Mouse (Mus musculus): ENCODE measurements around the gene Ihh. TPM values are rescaled to one million over a fixed set of nuclear protein-coding genes. Genes with fewer than 3 reads are reported as not detected.

Ihh gene
- polyA plus RNA-seq, 1 experiment from 2014 or later: 0.16 TPM

DNA sequence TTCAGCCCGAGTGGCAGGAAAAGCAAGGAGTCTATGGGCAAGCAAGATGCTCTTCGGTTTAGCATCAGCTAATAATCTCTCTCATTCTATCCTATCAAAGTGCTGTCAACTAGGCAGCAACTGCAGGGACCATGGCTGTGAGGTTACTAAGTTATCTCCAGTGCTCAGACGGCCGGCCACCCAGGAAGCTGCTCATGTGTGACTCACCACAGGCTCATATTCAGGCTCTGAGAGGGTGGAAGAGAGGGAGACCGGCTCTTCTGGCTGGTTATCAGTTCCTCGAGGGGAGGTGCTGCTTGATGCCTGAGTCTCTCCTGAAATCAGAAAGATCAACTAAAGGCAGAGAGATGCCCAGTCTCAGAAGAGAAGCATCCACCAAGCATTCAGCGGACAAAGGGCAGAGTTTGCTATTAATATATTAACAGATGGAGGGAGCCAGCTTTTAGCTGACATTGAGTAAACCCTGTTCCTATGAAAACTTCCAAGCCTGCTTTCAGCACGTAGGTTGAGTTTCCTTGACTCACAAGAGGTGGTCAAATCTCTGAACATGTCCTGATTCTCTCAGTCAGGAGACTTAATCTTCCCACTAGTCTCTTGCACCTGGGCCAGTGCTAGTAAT, 16.6 kb upstream of the Ihh start:
- no peaks in the 10 kb centered on the region for H3K36me3 ChIP-seq (ENCODE audit: control insufficient read depth, insufficient read depth, low read length)
- H3K4me3 ChIP-seq (replicated peaks; ENCODE audit: low read depth, low read length): no peak overlapping the region
- no peak for DNase-seq
- no peaks in the 10 kb centered on the region for H3K9me3 ChIP-seq (ENCODE audit: control insufficient read depth, low read length)
- no peaks in the 10 kb centered on the region for H3K27me3 ChIP-seq (ENCODE audit: control insufficient read depth, insufficient read depth, low read length)
- H3K4me1 ChIP-seq (ENCODE audit: control insufficient read depth, insufficient read depth, low read length): peaks cover 5% of the 10 kb centered on the region; the same call in 1 of the 2 replicates
- 81% methylated on average over 8 of the region's 8 CpGs for WGBS
- no peak overlapping the region for H3K9ac ChIP-seq (replicated peaks; ENCODE audit: low read length)
- ATAC-seq (ENCODE audit: low FRiP score, low TSS enrichment): no peak
- no peak overlapping the region for H3K27ac ChIP-seq (replicated peaks; ENCODE audit: low read depth, low read length)
- H3K4me2 ChIP-seq (ENCODE audit: low read length): no peak overlapping the region

DNA sequence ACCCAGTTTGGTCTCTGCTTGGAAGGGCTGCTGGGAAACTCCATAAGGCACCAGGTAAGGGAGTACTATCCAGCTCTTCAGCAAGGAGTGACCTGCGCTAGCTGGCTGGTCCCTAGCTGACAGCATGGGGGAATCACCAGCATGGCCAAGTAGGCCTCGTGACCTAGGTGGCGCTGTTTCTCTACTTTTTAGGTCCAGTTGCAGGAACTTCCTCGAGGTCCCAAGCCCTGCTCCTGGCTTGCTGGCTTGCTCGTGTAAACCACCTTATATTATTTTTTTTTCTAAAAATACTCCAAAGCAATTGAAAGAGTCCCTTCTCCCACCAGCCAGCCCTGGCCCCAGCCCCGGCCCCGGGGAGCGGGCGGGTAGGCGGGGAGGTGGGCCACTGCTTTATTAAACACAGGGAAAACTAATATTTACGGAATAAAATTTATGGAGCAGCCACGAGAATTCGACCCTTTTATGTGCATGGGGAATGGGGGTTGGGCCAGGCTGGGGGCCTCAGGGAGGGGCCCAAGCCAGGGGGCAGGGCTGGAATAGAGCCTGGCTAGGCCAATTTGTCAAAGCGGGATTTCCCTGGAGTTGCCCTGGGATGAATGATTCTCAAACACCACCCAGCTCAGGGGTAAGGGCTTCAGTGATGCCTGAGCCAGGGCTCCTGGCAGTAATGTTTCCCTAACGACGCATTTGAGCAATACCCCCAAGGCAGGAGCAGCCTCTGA, 13.2 kb upstream of the Ihh start:
- 15% methylated on average over 16 of the region's 16 CpGs for WGBS
- no peak overlapping the region; the same call in 1 of the 2 replicates for H3K9ac ChIP-seq (replicated peaks; ENCODE audit: low read length)

DNA sequence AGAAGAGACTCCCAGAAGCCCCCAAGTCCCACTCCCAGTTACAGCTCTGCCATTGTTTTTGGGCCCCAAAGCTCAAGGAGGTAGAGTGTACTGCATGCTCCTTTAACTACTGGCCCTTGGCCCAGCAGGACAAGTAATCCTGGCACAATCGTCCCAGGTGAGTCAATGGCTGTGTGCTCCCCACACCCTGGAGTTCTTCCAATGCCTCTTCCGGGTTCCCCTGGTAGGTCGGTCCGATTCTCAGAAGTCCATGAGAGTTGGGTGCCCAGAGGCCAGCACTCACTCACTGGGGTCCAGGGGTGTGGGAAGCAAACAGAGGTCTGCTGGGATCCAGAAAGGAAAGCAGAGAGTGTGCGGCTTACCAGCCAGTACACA, 11.4 kb upstream of the Ihh start:
- H3K27me3 ChIP-seq (ENCODE audit: control insufficient read depth, insufficient read depth, low read length): no peaks in the 10 kb centered on the region
- WGBS: 91% methylated on average over 5 of the region's 5 CpGs
- ATAC-seq (ENCODE audit: low FRiP score, low TSS enrichment) (no peak), DNase-seq (no peak)
- H3K36me3 ChIP-seq (ENCODE audit: control insufficient read depth, insufficient read depth, low read length): no peaks in the 10 kb centered on the region
- peaks cover 5% of the 10 kb centered on the region; the same call in 1 of the 2 replicates for H3K4me1 ChIP-seq (ENCODE audit: control insufficient read depth, insufficient read depth, low read length)
- no peak overlapping the region for H3K4me3 ChIP-seq (replicated peaks; ENCODE audit: low read depth, low read length)
- H3K9me3 ChIP-seq (ENCODE audit: control insufficient read depth, low read length): no peaks in the 10 kb centered on the region
- no peak overlapping the region for H3K9ac ChIP-seq (replicated peaks; ENCODE audit: low read length)
- no peak overlapping the region for H3K4me2 ChIP-seq (ENCODE audit: low read length)
- H3K27ac ChIP-seq (replicated peaks; ENCODE audit: low read depth, low read length): no peak overlapping the region

More for the DNA sequence above, 13.2 kb upstream of the Ihh start:
- H3K4me3 ChIP-seq (replicated peaks; ENCODE audit: low read depth, low read length): no peak overlapping the region
- H3K27me3 ChIP-seq (ENCODE audit: control insufficient read depth, insufficient read depth, low read length): no peaks in the 10 kb centered on the region
- H3K4me2 ChIP-seq (ENCODE audit: low read length): peak overlapping the region; percentile 38
- no peak overlapping the region for H3K27ac ChIP-seq (replicated peaks; ENCODE audit: low read depth, low read length)
- no peaks in the 10 kb centered on the region for H3K9me3 ChIP-seq (ENCODE audit: control insufficient read depth, low read length)
- peak; percentile 92 for DNase-seq
- no peak for ATAC-seq (ENCODE audit: low FRiP score, low TSS enrichment)
- no peaks in the 10 kb centered on the region for H3K36me3 ChIP-seq (ENCODE audit: control insufficient read depth, insufficient read depth, low read length)
- peaks cover 5% of the 10 kb centered on the region; the same call in 1 of the 2 replicates for H3K4me1 ChIP-seq (ENCODE audit: control insufficient read depth, insufficient read depth, low read length)

DNA sequence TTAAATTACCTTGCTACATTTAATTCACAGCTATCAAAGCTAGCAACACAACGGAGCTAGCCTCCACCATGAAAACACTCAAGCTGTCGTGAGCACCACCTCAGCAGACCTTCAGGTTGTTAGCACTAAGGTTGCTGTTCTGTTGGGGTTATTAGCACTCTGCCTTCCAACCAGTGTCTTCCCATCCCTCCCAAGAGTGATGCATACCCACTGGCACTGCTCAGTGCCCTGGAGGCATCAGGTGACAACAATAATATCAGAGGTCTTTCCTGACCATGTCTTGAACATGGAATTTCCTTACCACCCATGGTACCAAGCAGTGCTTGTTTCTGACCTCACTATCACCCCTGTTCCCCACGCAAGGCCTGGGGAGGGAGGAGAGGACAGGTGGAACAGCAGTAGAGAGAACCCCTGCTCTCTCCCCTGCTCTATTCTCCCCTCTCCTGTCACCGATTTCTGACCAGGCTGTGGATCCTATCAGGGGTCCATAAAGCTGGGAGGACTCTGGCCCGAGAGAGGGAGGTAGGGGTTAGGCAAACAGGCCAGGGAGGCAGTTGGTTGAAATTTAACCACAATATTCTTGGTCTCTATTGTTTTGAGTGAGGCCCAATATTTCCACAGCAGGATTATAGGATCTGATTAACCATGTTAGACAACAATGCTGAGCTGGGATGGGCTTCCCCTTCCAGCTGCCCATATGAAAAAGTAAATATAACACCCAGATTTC, 10.8 kb upstream of the Ihh start:
- no peak overlapping the region for H3K4me3 ChIP-seq (replicated peaks; ENCODE audit: low read depth, low read length)
- H3K27ac ChIP-seq (replicated peaks; ENCODE audit: low read depth, low read length): no peak overlapping the region
- peaks cover 5% of the 10 kb centered on the region; the same call in 1 of the 2 replicates for H3K4me1 ChIP-seq (ENCODE audit: control insufficient read depth, insufficient read depth, low read length)
- no peaks in the 10 kb centered on the region for H3K9me3 ChIP-seq (ENCODE audit: control insufficient read depth, low read length)
- ATAC-seq (ENCODE audit: low FRiP score, low TSS enrichment): no peak
- WGBS: 79% methylated on average over 5 of the region's 5 CpGs
- H3K27me3 ChIP-seq (ENCODE audit: control insufficient read depth, insufficient read depth, low read length): no peaks in the 10 kb centered on the region
- H3K9ac ChIP-seq (replicated peaks; ENCODE audit: low read length): no peak overlapping the region
- no peak overlapping the region for H3K4me2 ChIP-seq (ENCODE audit: low read length)
- no peaks in the 10 kb centered on the region for H3K36me3 ChIP-seq (ENCODE audit: control insufficient read depth, insufficient read depth, low read length)
- no peak for DNase-seq

DNA sequence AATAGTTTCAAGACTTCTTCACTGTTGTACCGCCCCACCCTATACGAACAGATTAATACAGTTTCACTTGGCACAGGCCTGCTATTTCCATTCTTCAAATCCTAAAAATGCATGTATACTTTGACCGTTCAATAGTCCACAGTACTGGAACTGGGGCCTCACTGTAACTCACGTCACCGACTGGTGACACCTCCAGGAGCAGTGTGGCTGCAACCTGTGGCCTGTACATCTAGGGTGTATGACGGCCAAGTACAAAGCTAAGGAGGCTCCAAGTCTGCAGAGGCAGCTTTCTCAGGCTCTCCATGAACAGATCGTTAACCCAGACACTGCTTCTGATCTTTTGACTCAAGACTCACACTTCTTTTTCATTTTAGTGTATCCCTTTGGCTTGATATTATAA, 10.2 kb upstream of the Ihh start:
- no peak for DNase-seq
- H3K27ac ChIP-seq (replicated peaks; ENCODE audit: low read depth, low read length): no peak overlapping the region
- no peak overlapping the region for H3K4me3 ChIP-seq (replicated peaks; ENCODE audit: low read depth, low read length)
- peaks cover 5% of the 10 kb centered on the region; the same call in 1 of the 2 replicates for H3K4me1 ChIP-seq (ENCODE audit: control insufficient read depth, insufficient read depth, low read length)
- H3K4me2 ChIP-seq (ENCODE audit: low read length): no peak overlapping the region
- H3K27me3 ChIP-seq (ENCODE audit: control insufficient read depth, insufficient read depth, low read length): no peaks in the 10 kb centered on the region
- no peak for ATAC-seq (ENCODE audit: low FRiP score, low TSS enrichment)
- H3K36me3 ChIP-seq (ENCODE audit: control insufficient read depth, insufficient read depth, low read length): no peaks in the 10 kb centered on the region
- WGBS: 94% methylated on average over 7 of the region's 7 CpGs
- no peak overlapping the region for H3K9ac ChIP-seq (replicated peaks; ENCODE audit: low read length)
- no peaks in the 10 kb centered on the region for H3K9me3 ChIP-seq (ENCODE audit: control insufficient read depth, low read length)

DNA sequence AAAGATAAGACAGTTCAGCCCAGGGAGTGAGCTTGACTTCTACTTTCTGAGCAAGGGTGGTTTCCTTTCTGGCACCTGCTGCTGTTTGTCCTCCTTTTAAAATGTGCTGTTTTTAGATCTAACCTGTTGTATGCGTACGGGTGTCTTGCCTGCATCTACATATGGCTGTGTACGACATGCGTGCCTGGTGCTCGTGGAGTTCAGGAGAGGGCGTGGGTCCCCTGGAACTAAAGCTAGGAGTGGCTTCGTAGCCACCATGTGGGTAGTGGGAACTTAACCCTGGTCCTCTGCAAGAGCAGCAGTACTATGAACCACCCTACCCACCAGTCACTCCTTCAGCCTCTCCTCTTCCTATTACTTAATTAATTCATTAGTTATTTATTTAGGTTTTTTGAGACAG, 8.6 kb upstream of the Ihh start:
- Histone ChIP-seq H3K4me2 (ENCODE audit: low read length) (no peak overlapping the region), H3K36me3 (ENCODE audit: control insufficient read depth, insufficient read depth, low read length) (no peaks in the 10 kb centered on the region), H3K4me3 (replicated peaks; ENCODE audit: low read depth, low read length) (no peak overlapping the region), H3K9me3 (ENCODE audit: control insufficient read depth, low read length) (no peaks in the 10 kb centered on the region), H3K4me1 (ENCODE audit: control insufficient read depth, insufficient read depth, low read length) (peaks cover 5% of the 10 kb centered on the region; the same call in 1 of the 2 replicates), H3K9ac (replicated peaks; ENCODE audit: low read length) (no peak overlapping the region), H3K27me3 (ENCODE audit: control insufficient read depth, insufficient read depth, low read length) (peaks cover under 1% of the 10 kb centered on the region; the same call in 1 of the 2 replicates), H3K27ac (replicated peaks; ENCODE audit: low read depth, low read length) (no peak overlapping the region)
- ATAC-seq (ENCODE audit: low FRiP score, low TSS enrichment) (no peak), DNase-seq (no peak)
- WGBS: 89% methylated on average over 7 of the region's 7 CpGs

DNA sequence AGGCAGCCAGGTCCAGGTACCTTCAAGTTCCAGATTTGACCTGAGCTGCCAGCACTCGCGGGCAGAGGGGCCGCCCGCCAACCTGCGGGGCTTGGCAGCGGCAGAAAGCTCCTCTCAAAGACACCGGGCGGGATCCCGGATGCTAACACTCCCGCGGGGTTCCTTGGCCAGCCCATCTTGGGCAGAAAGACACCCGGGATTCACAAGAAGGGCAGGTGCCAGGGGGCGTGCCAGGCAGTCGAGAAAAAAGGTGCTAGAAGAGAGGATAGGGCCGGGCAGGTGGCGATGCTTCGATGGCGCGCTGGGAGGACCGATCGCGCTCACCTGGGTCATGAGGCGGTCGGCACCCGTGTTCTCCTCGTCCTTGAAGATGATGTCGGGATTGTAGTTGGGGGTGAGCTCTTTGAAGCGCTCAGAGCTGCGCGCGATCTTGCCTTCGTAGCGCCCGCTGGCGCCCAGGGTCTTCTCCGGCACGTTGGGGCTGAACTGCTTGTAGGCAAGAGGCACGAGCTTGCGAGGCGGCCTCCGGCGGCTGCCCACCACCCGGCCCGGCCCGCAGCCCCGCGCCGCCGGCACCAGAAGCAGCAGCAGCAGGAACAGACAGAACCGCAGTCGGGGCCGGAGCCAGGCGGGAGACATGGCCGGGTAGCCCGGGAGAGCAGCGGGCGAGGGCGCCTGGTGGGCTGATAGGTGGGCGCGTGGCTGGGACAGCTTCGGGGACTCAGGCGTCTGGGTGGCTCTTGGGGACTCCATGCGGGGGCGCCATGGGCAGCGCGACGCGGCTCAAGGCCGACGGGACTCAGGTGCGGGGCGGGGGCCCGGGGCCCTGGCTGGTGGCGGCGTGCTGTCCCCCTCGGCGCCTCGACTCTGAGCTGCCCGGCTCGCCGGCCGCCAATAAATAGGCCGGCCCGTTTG, 639 bp downstream of the Ihh start:
- peak; percentile 44 for DNase-seq
- H3K9me3 ChIP-seq (ENCODE audit: control insufficient read depth, low read length): no peaks in the 10 kb centered on the region
- peak overlapping the region; percentile 31; the same call in 1 of the 2 replicates for H3K9ac ChIP-seq (replicated peaks; ENCODE audit: low read length)
- peaks cover 15% of the 10 kb centered on the region; the same call in 1 of the 2 replicates for H3K4me1 ChIP-seq (ENCODE audit: control insufficient read depth, insufficient read depth, low read length)
- no peak overlapping the region for H3K27ac ChIP-seq (replicated peaks; ENCODE audit: low read depth, low read length)
- under 1% methylated on average over 84 of the region's 84 CpGs for WGBS
- H3K4me3 ChIP-seq (replicated peaks; ENCODE audit: low read depth, low read length): peak overlapping the region; percentile 31
- H3K36me3 ChIP-seq (ENCODE audit: control insufficient read depth, insufficient read depth, low read length): no peaks in the 10 kb centered on the region
- ATAC-seq (ENCODE audit: low FRiP score, low TSS enrichment): no peak
- peaks cover 89% of the 10 kb centered on the region for H3K27me3 ChIP-seq (ENCODE audit: control insufficient read depth, insufficient read depth, low read length)
- peak overlapping the region; percentile 54 for H3K4me2 ChIP-seq (ENCODE audit: low read length)

DNA sequence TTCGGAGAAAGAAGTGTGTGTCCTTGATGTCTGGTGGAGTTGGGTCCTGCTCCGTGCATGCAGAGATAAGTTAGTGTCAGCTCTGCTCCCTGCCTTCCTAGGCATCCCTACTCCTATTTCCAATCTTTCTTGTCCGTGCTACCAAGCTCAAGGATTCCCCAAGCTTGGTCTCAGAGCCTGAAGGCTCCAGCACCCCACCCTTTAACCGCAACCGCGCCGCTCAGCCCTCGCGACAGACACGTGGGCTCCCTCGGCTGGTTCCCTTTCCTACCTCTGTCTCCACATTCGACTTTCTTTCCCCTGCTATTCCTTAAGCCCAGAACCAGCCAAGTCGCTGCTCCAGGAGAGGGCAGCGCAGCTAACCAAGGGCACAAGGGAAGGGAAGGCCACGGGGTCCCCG, 1.4 kb downstream of the Ihh start:
- no peaks in the 10 kb centered on the region for H3K36me3 ChIP-seq (ENCODE audit: control insufficient read depth, insufficient read depth, low read length)
- 3% methylated on average over 16 of the region's 16 CpGs for WGBS
- DNase-seq (peak; percentile 17), ATAC-seq (ENCODE audit: low FRiP score, low TSS enrichment) (no peak)
- peaks cover 15% of the 10 kb centered on the region; the same call in 1 of the 2 replicates for H3K4me1 ChIP-seq (ENCODE audit: control insufficient read depth, insufficient read depth, low read length)
- H3K9me3 ChIP-seq (ENCODE audit: control insufficient read depth, low read length): no peaks in the 10 kb centered on the region
- H3K27me3 ChIP-seq (ENCODE audit: control insufficient read depth, insufficient read depth, low read length): peaks cover 89% of the 10 kb centered on the region
- H3K9ac ChIP-seq (replicated peaks; ENCODE audit: low read length): no peak overlapping the region; the same call in 1 of the 2 replicates
- H3K4me3 ChIP-seq (replicated peaks; ENCODE audit: low read depth, low read length): peak overlapping the region; percentile 31; the same call in 1 of the 2 replicates
- H3K4me2 ChIP-seq (ENCODE audit: low read length): peak overlapping the region; percentile 54
- no peak overlapping the region for H3K27ac ChIP-seq (replicated peaks; ENCODE audit: low read depth, low read length)
